Mouse (Mus musculus): ENCODE data around the gene Arel1. TPM values are rescaled to one million over a fixed set of nuclear protein-coding genes. Genes with fewer than 3 reads are reported as not detected.
A peak's percentile ranks its signal among the peaks of the same experiment; 100 is the strongest.

Gene Arel1
- total RNA-seq, 2 experiments from 2014 or later, result 104 to 112 TPM

DNA sequence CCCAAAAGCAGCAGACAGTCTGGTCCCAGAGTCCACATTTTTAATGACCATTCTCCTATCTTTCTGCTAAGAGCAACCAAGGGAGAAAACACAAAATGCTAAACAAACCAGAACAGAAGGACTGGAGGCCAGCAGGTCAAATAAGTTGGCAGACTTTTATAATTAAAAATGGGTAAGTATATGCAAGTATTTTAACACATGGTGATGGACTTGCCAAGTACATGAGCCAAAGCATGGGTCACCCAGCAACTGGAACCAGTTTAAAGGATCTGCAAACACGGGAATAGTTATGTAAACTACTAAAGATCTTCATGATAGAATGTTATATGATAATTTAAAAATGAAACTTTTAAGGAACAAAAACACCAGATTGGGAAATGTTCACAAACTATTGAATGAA is 18.3 kb downstream of the Arel1 start:
- no peak for DNase-seq (ENCODE audit: extremely low spot score in 1 of 2, low spot score in 2 of 2)
- intact Hi-C loops (cut with DNase I), result no loop called here

DNA sequence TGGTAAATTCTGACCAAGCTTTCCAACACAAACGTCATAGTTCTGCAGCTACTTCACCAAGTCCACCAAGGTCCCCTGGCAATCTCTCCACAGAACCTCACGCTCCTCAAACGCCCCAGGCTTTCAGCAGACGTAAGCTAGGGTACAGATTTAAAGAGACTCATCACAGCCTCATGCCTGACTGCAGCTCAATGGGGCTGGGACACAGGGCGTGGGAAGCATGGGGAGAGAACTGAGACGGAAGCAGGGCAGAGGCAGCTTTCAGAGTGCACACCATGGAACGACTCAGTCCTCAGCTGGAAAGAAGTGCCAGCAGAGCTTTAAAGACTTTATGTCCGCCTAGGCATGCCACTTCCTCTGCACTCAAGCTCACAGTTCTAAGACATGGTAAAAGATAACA is 19.2 kb downstream of the Arel1 start:
- intact Hi-C loops (cut with DNase I), result no loop called here
- DNase-seq (ENCODE audit: extremely low spot score in 1 of 2, low spot score in 2 of 2), result no peak

DNA sequence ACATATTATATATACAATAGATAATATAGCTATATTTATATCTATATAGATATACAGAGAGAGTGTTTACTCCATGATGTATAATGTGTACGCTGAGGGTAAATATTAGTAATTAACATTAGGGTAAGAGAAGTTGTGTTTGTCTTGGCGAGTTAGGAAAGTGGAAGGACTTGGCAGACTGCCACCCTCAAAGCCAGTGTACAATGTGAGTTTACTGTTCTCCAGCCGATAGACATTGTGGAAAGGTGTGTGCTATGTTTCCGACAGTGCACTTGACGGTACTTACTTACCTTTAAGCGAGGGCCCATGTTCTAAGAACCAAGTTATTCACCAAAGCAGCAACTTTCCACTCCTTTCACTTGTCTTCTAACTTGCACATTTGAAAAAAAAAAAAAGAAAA is 19.9 kb downstream of the Arel1 start:
- intact Hi-C loops (cut with DNase I), result no loop called here
- no peak for DNase-seq (ENCODE audit: extremely low spot score in 1 of 2, low spot score in 2 of 2)

DNA sequence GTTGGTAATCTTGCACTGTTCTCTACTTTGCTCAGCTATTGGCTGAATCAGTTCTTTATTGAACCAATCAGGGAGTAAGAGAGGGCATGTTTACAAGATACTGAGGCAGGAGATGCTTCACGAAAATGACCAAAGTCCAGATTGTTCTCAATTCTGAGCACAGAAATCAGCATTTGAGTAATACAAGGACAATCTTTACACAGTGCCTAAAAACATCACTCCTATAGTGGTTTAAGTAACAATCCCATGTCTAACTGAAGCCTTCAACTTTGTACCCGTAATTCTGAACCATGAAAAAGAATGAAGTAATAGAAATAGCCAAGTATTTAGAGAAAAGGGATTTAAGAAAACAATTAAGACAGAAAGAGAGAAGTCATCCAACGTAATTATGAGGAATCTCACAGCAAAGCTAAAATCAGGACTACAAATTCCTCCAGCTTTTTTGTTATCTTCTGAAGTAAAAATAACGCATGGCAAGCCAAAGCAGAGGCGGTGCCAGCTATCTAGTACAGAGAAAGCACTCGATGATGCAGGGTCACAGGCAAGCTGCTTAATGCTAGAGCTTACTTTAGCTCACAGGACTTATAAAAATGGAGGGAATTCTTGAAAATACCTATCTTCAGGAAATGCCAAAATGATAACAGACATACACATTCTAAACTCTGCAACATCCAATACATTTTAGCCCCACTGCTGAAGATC is 22.0 kb downstream of the Arel1 start:
- intact Hi-C loops (cut with DNase I), result no loop called here
- no peak for DNase-seq (ENCODE audit: extremely low spot score in 1 of 2, low spot score in 2 of 2)

DNA sequence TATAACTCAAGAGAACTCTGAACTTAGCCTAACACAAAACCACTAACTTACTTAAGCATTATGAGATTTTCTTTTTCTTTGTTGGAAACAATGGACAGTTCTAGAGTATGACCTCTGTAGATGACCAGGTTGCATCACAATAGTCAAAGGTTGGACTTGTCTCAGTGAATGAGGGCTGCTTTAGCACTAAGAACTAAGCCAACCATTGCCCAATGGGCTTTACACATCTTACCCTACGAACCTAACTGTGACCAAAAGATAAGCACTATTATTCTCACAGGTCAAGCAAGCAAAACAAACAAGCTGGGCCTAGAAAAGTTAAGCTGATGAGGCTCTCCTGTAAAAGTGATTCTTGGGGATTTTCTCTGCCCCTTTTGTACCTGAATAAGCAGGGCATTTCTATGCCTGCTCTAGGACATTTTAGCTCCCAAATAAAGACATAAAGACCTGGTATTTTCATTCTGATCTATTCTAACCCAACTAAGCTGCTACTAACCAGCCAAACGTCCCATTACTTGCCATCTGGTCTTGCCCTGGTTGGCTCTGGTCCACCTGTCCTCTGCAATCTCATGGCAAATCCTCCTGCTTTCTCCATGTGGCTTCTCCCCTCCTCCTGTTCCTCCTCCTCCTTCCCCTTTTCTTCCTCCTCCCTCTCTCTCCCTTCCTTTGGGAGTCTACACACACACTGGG is 22.7 kb downstream of the Arel1 start:
- no peak for DNase-seq (ENCODE audit: extremely low spot score in 1 of 2, low spot score in 2 of 2)
- intact Hi-C loops (cut with DNase I), result no loop called here

DNA sequence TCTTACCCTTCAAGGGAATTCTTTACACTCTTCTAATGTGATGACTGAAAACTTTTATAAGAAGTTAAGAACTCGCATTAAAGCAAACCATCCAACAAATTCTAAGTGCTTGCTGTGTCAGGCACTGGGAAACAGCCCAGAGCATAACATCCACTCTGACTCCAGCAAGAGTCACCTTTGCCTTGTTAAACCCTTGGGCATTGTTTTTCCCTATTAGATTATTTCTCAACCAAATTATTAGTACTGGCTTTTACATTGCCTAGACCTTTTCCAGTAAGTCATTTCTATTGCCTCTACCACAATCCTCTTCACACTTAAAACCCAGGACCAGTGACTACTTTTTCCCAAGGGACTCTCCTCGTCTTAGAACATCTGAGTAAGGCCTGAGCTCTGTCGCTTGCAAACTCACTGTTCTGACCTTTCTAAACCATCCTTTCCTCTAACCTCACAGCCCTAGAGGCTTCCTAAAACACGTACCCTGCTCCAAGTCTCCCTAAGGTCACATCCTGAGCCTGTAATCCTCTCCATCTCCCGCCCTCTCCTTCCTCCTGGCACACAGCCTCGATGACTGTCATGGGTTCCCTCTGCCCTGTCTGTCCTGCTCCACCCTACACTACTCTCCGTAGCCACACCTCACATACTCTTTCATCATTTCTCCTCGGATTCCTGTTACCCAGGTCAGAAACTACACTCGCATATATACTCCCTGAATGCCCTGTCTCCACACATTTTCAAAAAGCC is 25.7 kb downstream of the Arel1 start:
- intact Hi-C loops (cut with DNase I), result no loop called here

DNA sequence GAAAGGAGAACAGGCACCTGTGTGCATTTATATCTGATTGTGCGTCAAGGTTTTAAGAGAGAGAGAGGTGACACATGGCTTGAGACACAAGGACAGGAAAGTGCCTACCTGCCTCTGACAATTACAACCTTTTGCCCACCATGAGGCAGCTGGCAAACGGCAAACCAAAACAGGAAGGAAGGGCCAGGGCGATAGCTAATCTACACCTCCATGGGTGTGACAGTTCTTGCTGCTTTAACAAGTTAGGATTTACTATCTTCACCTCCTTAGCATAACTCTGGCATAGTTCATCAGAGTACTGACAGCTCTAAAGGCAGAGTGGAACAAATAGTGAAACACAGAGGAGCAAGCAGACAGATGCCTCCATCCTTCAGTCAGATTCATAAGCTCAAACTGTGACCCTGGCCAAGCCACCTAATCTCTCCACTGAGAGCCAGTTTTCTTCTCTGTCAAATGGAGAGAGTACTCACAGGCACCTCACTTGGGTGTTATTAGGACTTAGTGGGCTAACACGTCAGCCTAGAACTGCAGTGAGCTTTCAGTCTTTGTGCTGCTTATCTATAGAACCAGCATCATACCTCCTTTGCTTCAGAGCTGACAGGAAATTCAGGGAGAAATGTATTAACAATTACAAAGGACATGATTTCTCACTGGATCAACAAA is 26.4 kb downstream of the Arel1 start:
- intact Hi-C loops (cut with DNase I), result no loop called here
- no peak for DNase-seq (ENCODE audit: extremely low spot score in 1 of 2, low spot score in 2 of 2)

More for the DNA sequence above, 25.7 kb downstream of the Arel1 start:
- DNase-seq (ENCODE audit: extremely low spot score in 1 of 2, low spot score in 2 of 2), result no peak

DNA sequence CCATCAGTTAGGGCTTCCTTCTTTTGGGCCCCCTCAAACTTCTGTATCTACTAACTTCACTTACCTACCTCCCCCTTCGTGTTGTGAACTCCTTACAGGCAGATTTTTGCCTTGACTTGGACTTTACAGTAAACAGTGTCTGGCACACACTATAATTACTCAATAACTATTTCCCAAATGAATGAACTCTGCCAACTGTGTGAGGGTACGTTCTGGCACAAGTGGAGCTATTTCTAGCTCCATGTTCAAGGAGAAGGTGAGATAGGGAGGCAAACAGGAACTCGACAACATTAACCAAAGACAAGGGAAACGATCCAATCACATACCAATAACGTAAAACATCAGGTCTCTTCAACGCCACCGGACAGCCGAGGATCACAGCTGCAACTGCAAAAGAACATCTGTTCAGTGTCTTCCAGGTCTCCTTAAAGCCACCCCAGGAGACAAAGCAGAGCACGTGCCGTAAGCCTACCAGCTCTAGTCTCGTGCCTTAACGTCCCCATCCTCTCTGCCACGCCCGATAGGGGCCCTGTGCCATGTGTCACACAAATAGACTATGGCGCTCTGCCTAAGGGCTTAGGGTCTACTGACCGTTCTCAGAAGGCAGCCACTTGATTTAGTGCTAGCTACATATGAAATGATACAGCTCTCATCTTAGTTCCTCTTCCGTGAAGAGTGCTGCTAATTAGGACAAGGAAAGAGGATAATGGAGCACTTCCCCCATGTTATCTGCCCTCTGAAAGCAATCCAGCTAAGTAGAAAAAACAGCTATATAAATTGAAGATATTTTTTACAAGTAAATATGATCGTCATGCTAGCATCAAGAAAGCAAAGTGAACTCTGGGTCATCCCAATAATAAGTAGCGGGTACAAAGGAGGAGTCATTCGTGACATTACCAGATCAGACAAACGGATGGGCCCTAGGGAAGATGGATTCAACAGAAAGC is 27.4 kb downstream of the Arel1 start:
- intact Hi-C loops (cut with DNase I), result no loop called here
- no peak for DNase-seq (ENCODE audit: extremely low spot score in 1 of 2, low spot score in 2 of 2)

DNA sequence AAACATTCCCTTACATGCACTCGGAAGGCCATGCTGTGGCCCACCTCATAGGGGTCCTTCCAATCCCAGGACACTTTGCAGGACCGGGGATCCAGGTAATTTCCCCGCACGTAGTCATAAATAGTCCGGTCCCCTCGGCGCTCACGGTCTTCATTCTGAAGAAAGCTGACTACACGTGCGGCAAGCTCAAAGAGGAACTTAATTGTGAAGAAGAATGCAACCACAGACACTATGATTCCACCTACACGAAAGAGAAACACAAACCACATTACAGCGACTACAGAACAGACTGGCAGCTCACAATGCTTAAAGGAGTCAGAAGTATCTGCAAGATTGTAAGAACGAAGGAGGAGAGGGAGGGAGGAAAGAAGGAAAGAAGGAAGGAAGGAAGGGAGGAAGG is 29.0 kb downstream of the Arel1 start:
- intact Hi-C loops (cut with DNase I), result no loop called here
- DNase-seq (ENCODE audit: extremely low spot score in 1 of 2, low spot score in 2 of 2), result no peak

DNA sequence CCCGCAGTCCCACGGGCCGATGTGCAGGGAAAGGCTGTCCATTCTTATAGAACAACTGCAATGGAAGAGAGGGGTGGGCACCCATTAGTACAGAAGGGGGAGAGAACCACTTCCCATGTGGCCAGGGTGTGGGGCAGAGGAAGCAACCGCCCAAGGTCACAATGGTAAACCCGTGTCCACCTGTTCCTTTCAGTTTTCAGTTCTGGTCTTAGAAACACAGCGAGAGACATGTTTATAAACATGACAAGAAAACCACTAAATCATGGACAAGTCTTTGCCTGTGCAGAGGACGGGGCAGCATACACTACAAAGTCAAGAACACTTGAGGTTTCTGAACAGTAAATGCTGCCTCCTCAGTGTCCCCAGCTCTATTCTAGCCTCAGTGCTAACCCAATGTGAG is 30.4 kb downstream of the Arel1 start:
- DNase-seq (ENCODE audit: extremely low spot score in 1 of 2, low spot score in 2 of 2), result no peak
- intact Hi-C loops (cut with DNase I), result no loop called here

DNA sequence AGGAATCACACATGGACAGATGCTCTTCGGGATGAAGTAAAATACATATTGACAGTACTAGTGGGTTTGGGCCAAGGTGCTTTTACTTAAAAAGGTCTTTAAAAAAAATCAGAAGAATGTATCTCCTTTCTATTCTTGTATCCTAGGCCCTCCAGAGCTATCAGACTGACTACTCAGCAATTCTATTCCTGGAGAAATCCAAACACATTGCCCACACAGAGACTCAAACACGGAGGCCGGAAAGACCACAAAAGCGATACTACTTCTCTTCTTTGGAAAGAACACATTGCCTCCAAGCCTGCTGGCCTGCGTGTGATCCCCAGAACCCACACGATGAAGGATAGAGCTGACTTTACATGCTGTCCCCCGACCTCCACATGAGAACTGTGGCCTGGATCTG is 31.6 kb downstream of the Arel1 start:
- intact Hi-C loops (cut with DNase I), result loop anchor here (5.0 kb wide), 1 partner anchor 38 kb away; no protein-coding TSS in a partner anchor
- no peak for DNase-seq (ENCODE audit: extremely low spot score in 1 of 2, low spot score in 2 of 2)

DNA sequence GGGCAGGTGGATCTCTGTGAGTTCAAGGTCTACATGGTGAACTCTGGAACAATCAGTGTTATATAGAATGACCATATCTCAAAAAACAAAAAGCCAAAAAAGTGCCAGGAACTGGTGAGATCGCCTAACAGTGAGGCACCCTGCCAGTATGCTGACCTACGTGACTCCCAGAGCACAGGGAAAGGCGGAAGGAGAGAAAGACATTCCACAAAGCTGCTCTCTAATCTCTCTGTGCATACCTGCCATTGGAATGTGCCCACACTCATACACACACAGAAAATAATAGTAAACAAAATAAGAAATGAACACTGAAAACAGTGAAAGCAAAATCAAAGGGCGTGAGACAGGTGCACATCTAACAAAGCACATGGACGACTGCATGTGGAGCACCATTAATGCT is 35.4 kb downstream of the Arel1 start:
- no peak for DNase-seq (ENCODE audit: extremely low spot score in 1 of 2, low spot score in 2 of 2)
- intact Hi-C loops (cut with DNase I), result loop anchor here (5.0 kb wide), 1 partner anchor 42 kb away; no protein-coding TSS in a partner anchor

DNA sequence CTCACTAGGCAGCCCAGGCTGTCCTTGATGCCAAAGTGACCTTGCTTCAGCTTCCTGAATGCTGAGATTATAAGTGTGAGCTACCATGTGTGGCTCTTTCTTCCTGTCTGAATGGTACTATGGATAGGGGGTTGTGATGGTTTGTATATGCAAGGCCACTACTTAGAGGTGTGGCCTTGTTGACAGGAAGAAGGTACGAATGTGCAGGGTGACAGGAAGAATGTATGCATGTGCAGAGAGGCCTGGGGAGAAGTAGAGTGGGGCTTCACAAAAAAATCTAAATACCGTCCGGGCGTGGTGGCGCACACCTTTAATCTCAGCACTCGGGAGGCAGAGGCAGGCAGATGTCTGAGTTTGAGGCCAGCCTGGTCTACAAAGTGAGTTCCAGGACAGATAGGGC is 38.5 kb downstream of the Arel1 start:
- intact Hi-C loops (cut with DNase I), result no loop called here
- DNase-seq (ENCODE audit: extremely low spot score in 1 of 2, low spot score in 2 of 2), result no peak

DNA sequence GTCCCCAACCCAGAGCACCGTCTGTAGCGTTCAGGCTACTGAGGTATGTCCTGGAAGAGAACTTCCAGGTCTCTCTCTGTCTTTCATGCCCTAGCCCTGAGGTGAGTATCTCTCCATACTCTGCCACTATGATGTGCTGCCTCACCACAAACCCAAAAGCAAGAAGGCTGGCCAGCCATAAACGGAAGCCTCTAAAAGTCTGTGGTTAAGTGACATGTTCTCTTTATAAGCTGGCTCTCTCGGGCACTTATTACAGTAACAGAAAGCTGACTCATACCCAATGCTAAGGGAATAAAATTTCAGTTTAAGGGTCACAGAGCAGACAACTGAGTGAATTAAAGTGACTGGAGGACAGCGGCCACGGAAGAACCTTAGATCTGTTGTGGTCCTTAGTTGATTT is 44.2 kb downstream of the Arel1 start:
- no peak for DNase-seq (ENCODE audit: extremely low spot score in 1 of 2, low spot score in 2 of 2)
- intact Hi-C loops (cut with DNase I), result no loop called here

DNA sequence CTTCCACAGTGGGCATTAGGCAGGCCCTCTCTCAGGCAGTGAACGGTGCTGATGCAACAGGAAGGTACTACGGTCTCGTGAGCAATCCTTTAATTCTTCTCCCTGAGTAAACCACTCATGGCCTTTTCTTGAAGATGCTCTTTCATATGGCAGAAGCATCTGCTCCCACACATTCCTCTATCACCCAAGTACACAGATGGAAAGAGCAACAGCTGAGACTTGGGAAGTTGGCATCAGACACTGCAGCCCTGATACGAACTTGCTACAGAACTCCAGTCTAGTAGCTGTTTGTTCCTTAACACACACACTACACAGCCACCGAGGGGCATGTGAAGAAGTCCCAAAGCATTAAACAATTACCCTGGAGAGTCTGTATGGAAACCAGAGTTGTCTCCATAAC is 46.4 kb downstream of the Arel1 start:
- intact Hi-C loops (cut with DNase I), result no loop called here
- DNase-seq (ENCODE audit: extremely low spot score in 1 of 2, low spot score in 2 of 2), result no peak

DNA sequence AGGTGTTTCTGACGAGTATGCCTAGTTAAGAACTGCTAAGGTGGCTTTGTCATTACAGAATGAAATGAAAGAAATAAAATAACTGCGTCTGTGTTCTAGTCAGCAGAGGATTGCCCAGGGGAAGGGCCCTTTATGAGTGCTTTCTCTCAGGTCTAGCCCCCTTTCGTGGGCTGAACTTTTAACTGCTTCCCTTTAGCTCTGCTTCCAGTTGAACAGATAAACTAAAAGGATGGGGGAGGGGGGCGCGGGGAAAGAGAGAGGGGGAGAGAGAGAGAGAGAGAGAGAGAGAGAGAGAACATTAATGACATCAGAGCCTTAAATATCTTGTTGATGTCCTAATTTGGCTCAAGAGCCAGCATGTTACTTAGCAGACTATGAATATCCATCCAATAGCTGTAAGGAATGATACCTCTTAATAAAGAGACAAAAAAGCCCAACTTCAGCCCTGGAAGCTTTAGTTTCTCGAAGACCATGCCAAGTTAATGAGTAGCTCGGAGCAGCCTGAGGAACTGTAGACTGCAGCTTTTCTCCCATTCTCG is 48.8 kb downstream of the Arel1 start:
- DNase-seq (ENCODE audit: extremely low spot score in 1 of 2, low spot score in 2 of 2), result no peak
- intact Hi-C loops (cut with DNase I), result no loop called here

DNA sequence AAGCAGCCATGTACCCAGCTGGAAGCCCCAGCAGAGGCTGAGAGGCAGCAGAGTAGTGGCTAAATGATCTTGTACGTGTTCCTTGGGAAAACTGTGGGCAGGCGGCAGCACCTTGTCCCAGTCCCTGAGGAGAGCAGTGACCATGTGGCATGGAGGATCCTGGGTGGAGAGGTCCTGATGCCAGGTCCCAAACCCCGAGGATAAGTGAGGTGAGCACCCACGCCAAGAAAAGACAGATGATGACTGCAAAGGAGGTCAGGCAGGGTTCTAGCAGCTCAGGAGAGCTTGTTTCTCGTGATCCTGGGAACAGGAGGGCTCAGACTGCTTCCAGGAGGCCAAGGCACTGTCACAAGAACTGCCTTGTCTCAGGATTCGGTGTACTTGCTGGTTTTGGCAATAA is 51.9 kb downstream of the Arel1 start:
- intact Hi-C loops (cut with DNase I), result no loop called here
- DNase-seq (ENCODE audit: extremely low spot score in 1 of 2, low spot score in 2 of 2), result no peak

DNA sequence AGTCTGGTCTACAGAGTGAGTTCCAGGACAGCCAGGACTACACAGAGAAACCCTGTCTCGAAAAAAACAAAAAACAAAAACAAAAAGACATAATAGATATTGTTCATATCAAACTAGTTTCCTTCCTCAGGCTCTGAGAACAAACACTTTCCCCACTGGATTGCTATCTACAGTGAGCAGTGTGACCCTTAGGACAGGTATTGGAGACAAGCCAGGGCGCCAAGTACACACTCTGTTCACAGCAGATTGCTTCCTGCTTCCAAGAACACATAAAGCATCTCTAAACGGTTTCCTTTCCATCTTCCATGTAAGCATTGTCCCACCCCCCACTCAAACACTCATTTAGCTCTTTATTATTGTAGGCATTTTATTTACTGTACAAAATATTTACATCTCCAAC is 52.9 kb downstream of the Arel1 start:
- peak in 1 of 2 experiments; percentile 24 for DNase-seq (ENCODE audit: extremely low spot score in 1 of 2, low spot score in 2 of 2)
- intact Hi-C loops (cut with DNase I), result no loop called here
